Mouse (Mus musculus): ENCODE results near the gene Dab2ip. TPM values are rescaled to one million over a fixed set of nuclear protein-coding genes. Genes with fewer than 3 reads are reported as not detected.

The Dab2ip gene
- polyA plus RNA-seq, 1 experiment from 2014 or later, result 44.8 TPM

DNA sequence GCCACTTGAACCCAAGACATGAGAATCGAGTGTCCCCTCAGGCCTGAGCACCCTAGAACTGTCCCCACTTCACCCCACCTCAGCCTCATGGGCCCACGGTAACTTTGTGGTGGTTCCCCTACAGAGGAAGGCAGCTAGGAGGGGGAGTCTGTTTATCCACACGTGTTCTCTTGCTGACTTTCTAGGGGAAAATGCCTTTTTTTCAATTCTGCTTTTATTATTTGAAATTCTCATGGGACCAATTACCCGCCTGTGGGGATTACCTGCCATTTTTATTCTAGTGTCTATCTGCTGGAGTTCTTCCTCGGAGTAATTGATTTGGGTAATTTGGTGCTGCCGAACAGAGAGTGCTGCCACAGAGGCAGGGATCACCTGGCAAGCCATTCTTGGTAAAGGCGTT is 35.8 kb downstream of the Dab2ip start:
- Histone ChIP-seq H3K4me3 (ENCODE audit: low read depth, low read length) (no peak overlapping the region), H3K4me1 (ENCODE audit: control insufficient read depth, insufficient read depth, low read length) (peaks cover 17% of the 10 kb centered on the region), H3K9ac (replicated peaks; ENCODE audit: low read depth, low read length) (no peak overlapping the region), H3K36me3 (ENCODE audit: control insufficient read depth, insufficient read depth, low read length) (no peaks in the 10 kb centered on the region), H3K27me3 (ENCODE audit: control insufficient read depth, insufficient read depth, low read length) (no peaks in the 10 kb centered on the region), H3K4me2 (replicated peaks; ENCODE audit: low read depth, low read length) (no peak overlapping the region), H3K27ac (ENCODE audit: low read length) (no peak overlapping the region), H3K9me3 (ENCODE audit: control insufficient read depth, low read depth, low read length) (no peaks in the 10 kb centered on the region)
- no peak for ATAC-seq (ENCODE audit: insufficient number of reproducible peaks, insufficient read depth, low FRiP score, low read depth)
- WGBS, result 77% methylated on average over 7 of the region's 7 CpGs

DNA sequence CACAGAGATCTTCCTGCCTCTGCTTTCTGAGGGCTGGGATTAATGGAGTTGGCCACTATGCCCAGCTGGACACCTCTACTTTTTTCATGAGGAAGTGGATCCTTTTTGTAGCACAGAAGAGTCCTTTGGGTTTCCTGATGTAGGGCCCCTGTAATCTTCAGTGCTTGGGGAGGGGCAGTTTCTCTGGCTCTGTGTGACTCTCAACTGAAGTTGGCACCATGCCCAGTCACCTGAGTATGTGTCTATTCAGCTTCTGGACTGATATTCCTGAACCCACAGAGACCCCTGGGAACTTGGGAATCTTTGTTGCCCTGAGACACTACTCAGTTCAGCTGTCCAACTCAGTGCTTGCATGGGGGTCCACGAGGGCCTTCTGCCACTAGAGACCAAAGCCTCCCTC is 37.0 kb downstream of the Dab2ip start:
- no peak for ATAC-seq (ENCODE audit: insufficient number of reproducible peaks, insufficient read depth, low FRiP score, low read depth)
- H3K36me3 ChIP-seq (ENCODE audit: control insufficient read depth, insufficient read depth, low read length), result no peaks in the 10 kb centered on the region
- H3K27me3 ChIP-seq (ENCODE audit: control insufficient read depth, insufficient read depth, low read length), result no peaks in the 10 kb centered on the region
- WGBS, result 57% methylated on average over 1 of the region's 1 CpGs
- no peaks in the 10 kb centered on the region for H3K9me3 ChIP-seq (ENCODE audit: control insufficient read depth, low read depth, low read length)
- H3K9ac ChIP-seq (replicated peaks; ENCODE audit: low read depth, low read length), result no peak overlapping the region
- no peak overlapping the region for H3K27ac ChIP-seq (ENCODE audit: low read length)
- H3K4me1 ChIP-seq (ENCODE audit: control insufficient read depth, insufficient read depth, low read length), result peaks cover 17% of the 10 kb centered on the region
- no peak overlapping the region for H3K4me3 ChIP-seq (ENCODE audit: low read depth, low read length)
- no peak overlapping the region for H3K4me2 ChIP-seq (replicated peaks; ENCODE audit: low read depth, low read length)

DNA sequence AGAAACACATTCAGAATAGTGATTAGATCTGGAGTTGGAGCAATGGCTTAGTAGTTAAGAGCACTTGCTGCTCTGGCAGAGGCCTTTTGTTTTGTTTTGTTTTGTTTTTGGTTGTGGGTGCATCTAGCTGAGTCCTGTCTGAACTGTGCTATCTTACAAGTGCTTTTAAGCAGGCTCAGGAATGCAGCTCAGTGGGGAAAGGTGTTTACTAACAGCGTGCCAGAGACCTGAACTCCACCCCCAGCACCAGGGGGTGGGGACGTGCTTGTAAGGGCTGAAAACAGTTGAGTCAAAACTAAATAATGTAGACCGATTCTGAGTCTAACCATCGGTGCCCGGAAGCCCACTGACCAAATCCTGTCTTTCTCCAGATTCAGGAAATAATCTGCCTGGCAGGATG is 37.7 kb downstream of the Dab2ip start:
- no peak overlapping the region for H3K27ac ChIP-seq (ENCODE audit: low read length)

DNA sequence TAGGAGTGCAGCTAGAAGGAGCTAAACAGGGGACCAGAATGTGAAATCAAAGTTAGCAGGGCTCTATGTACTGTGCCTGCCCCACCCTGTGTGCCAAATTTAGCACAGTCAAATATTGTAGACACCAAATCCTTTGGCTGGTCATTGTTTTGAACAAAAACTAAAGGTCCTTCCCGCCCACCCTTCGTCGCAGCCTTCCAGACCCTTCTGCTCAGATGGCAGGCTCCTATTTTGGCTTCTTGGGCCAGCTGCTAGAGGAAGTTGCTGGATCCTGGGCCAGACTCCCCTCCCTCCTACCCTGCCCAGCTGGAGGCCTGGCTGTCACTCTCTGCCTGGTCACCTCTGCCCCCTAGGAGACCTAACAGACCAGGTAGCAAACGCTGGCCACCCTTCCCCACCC is 38.7 kb downstream of the Dab2ip start:
- Histone ChIP-seq H3K4me1 (ENCODE audit: control insufficient read depth, insufficient read depth, low read length) (peaks cover 17% of the 10 kb centered on the region), H3K36me3 (ENCODE audit: control insufficient read depth, insufficient read depth, low read length) (no peaks in the 10 kb centered on the region), H3K9me3 (ENCODE audit: control insufficient read depth, low read depth, low read length) (no peaks in the 10 kb centered on the region), H3K9ac (replicated peaks; ENCODE audit: low read depth, low read length) (no peak overlapping the region), H3K4me2 (replicated peaks; ENCODE audit: low read depth, low read length) (no peak overlapping the region), H3K27ac (ENCODE audit: low read length) (no peak overlapping the region), H3K4me3 (ENCODE audit: low read depth, low read length) (no peak overlapping the region), H3K27me3 (ENCODE audit: control insufficient read depth, insufficient read depth, low read length) (no peaks in the 10 kb centered on the region)
- ATAC-seq (ENCODE audit: insufficient number of reproducible peaks, insufficient read depth, low FRiP score, low read depth), result no peak
- 59% methylated on average over 4 of the region's 4 CpGs for WGBS

More for the DNA sequence above, 37.7 kb downstream of the Dab2ip start:
- H3K9me3 ChIP-seq (ENCODE audit: control insufficient read depth, low read depth, low read length), result no peaks in the 10 kb centered on the region
- H3K4me3 ChIP-seq (ENCODE audit: low read depth, low read length), result no peak overlapping the region
- no peaks in the 10 kb centered on the region for H3K27me3 ChIP-seq (ENCODE audit: control insufficient read depth, insufficient read depth, low read length)
- no peak overlapping the region for H3K9ac ChIP-seq (replicated peaks; ENCODE audit: low read depth, low read length)
- no peak for ATAC-seq (ENCODE audit: insufficient number of reproducible peaks, insufficient read depth, low FRiP score, low read depth)
- H3K36me3 ChIP-seq (ENCODE audit: control insufficient read depth, insufficient read depth, low read length), result no peaks in the 10 kb centered on the region
- 52% methylated on average over 5 of the region's 5 CpGs for WGBS
- H3K4me1 ChIP-seq (ENCODE audit: control insufficient read depth, insufficient read depth, low read length), result peaks cover 17% of the 10 kb centered on the region
- no peak overlapping the region for H3K4me2 ChIP-seq (replicated peaks; ENCODE audit: low read depth, low read length)

DNA sequence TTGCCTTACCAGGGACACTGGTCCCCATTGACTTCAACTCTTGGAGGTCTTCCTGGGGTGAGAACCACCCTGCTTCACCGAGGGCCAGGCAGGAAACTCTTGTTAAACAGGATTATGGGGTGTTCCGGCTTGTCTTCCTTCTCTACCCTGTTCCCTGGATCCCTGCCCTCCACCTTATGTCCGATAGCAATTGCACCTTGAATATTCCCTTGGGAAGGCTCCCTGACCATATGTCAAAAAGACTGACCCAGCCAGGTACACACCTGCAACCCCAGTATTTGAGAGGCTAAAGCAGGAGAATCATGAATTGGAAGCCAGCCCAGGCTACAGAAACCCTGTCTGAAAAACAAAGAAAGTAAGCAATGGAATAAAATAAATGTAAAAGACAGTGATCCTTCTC is 40.8 kb downstream of the Dab2ip start:
- Histone ChIP-seq H3K36me3 (ENCODE audit: control insufficient read depth, insufficient read depth, low read length) (no peaks in the 10 kb centered on the region), H3K9me3 (ENCODE audit: control insufficient read depth, low read depth, low read length) (no peaks in the 10 kb centered on the region), H3K4me1 (ENCODE audit: control insufficient read depth, insufficient read depth, low read length) (peaks cover 14% of the 10 kb centered on the region), H3K27me3 (ENCODE audit: control insufficient read depth, insufficient read depth, low read length) (no peaks in the 10 kb centered on the region), H3K27ac (ENCODE audit: low read length) (no peak overlapping the region), H3K4me2 (replicated peaks; ENCODE audit: low read depth, low read length) (no peak overlapping the region), H3K9ac (replicated peaks; ENCODE audit: low read depth, low read length) (no peak overlapping the region), H3K4me3 (ENCODE audit: low read depth, low read length) (no peak overlapping the region)
- no peak for ATAC-seq (ENCODE audit: insufficient number of reproducible peaks, insufficient read depth, low FRiP score, low read depth)
- 45% methylated on average over 3 of the region's 3 CpGs for WGBS

DNA sequence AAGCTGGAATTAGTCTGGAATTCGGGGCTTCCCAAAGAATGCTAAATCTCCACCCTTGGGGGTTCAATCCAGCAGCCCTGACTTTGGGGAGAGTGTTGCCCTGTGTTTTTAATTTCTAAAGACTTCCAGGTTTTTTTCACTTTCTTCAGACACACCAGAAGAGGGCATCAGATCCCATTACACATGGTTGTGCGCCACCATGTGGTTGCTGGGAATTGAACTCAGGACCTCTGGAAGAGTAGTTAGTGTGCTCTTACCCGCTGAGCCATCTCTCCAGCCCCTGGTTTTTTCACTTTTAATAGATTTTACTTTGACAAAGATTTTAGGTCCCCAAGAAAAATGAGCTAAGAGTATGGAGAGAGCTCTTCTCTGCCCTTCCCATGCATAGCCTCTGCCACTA is 43.6 kb downstream of the Dab2ip start:
- no peak overlapping the region for H3K9ac ChIP-seq (replicated peaks; ENCODE audit: low read depth, low read length)

DNA sequence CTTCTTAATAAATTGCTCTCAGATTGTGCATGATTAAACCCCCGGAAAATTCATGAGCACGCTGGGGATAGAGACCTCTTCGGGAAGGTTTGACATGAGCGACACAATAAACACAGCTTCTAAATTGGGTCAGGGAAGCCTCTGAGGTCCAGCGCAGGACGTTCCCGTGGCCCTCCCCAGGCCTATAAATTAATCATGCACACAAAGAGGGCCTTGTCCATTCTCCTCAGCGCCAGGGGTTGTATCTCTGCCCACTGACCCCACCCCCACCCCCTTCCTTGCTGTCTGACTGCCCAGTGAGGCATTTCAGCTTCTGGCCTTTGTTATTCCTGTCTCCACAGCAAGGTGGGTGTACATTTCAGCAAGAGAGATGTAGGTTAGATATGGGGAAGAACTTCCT is 49.4 kb downstream of the Dab2ip start:
- H3K4me2 ChIP-seq (replicated peaks; ENCODE audit: low read depth, low read length), result no peak overlapping the region
- no peaks in the 10 kb centered on the region for H3K27me3 ChIP-seq (ENCODE audit: control insufficient read depth, insufficient read depth, low read length)
- H3K9me3 ChIP-seq (ENCODE audit: control insufficient read depth, low read depth, low read length), result no peaks in the 10 kb centered on the region
- no peak overlapping the region for H3K27ac ChIP-seq (ENCODE audit: low read length)
- no peak overlapping the region for H3K4me3 ChIP-seq (ENCODE audit: low read depth, low read length)
- WGBS, result 33% methylated on average over 8 of the region's 8 CpGs
- H3K4me1 ChIP-seq (ENCODE audit: control insufficient read depth, insufficient read depth, low read length), result peaks cover 27% of the 10 kb centered on the region
- H3K36me3 ChIP-seq (ENCODE audit: control insufficient read depth, insufficient read depth, low read length), result no peaks in the 10 kb centered on the region
- H3K9ac ChIP-seq (replicated peaks; ENCODE audit: low read depth, low read length), result no peak overlapping the region
- ATAC-seq (ENCODE audit: insufficient number of reproducible peaks, insufficient read depth, low FRiP score, low read depth), result no peak

More for the DNA sequence above, 43.6 kb downstream of the Dab2ip start:
- Histone ChIP-seq H3K27me3 (ENCODE audit: control insufficient read depth, insufficient read depth, low read length) (no peaks in the 10 kb centered on the region), H3K36me3 (ENCODE audit: control insufficient read depth, insufficient read depth, low read length) (no peaks in the 10 kb centered on the region), H3K9me3 (ENCODE audit: control insufficient read depth, low read depth, low read length) (no peaks in the 10 kb centered on the region), H3K27ac (ENCODE audit: low read length) (no peak overlapping the region), H3K4me2 (replicated peaks; ENCODE audit: low read depth, low read length) (no peak overlapping the region), H3K4me1 (ENCODE audit: control insufficient read depth, insufficient read depth, low read length) (peaks cover 14% of the 10 kb centered on the region), H3K4me3 (ENCODE audit: low read depth, low read length) (no peak overlapping the region)
- WGBS, result 81% methylated on average over 3 of the region's 3 CpGs
- no peak for ATAC-seq (ENCODE audit: insufficient number of reproducible peaks, insufficient read depth, low FRiP score, low read depth)

DNA sequence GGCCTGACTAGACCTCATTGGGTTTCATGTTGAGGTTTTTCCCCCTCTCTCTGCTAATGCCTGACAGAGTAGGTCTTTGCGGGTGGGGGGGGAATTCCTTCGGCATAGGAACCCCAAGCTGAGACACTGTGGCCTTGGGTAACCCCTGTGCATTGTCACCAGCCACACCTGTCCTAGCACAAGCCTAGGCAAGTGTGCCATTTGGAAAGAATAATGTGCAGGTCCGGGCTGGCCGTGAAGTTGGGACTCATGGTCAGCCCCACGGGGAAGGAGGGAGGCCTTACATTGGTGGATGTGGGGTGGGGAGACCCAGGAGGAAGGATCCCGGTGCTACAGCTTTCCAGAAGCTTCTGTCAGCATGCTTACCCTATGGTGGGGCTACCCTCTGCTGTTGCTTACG is 50.8 kb downstream of the Dab2ip start:
- no peak overlapping the region for H3K4me2 ChIP-seq (replicated peaks; ENCODE audit: low read depth, low read length)
- no peaks in the 10 kb centered on the region for H3K27me3 ChIP-seq (ENCODE audit: control insufficient read depth, insufficient read depth, low read length)
- no peak overlapping the region for H3K4me3 ChIP-seq (ENCODE audit: low read depth, low read length)
- H3K36me3 ChIP-seq (ENCODE audit: control insufficient read depth, insufficient read depth, low read length), result no peaks in the 10 kb centered on the region
- no peaks in the 10 kb centered on the region for H3K9me3 ChIP-seq (ENCODE audit: control insufficient read depth, low read depth, low read length)
- no peak overlapping the region for H3K9ac ChIP-seq (replicated peaks; ENCODE audit: low read depth, low read length)
- 74% methylated on average over 7 of the region's 7 CpGs for WGBS
- no peak overlapping the region for H3K27ac ChIP-seq (ENCODE audit: low read length)
- no peak; the same call in 1 of the 2 replicates for ATAC-seq (ENCODE audit: insufficient number of reproducible peaks, insufficient read depth, low FRiP score, low read depth)
- peaks cover 40% of the 10 kb centered on the region for H3K4me1 ChIP-seq (ENCODE audit: control insufficient read depth, insufficient read depth, low read length)

DNA sequence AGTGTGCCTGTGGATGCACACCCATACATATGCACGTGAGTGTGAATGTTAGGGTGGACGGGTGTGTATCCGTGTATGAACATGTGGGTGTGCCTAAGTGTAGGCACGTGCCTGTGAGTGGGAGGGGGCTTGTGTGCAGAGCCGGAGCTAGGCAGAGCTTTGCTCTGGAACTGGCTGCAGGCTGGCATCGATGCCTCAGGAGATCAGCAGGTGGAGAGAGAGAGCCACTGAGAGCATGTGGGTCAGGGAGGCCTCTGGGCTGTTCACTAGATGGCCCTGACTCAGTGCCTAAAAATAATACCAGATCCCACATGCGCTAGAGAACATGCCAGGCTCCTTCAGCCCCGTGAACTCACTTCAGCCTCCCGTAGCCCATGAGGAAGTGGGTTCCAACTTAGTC is 51.3 kb downstream of the Dab2ip start:
- H3K4me1 ChIP-seq (ENCODE audit: control insufficient read depth, insufficient read depth, low read length), result peaks cover 45% of the 10 kb centered on the region
- WGBS, result 50% methylated on average over 9 of the region's 9 CpGs
- H3K27ac ChIP-seq (ENCODE audit: low read length), result no peak overlapping the region
- no peak overlapping the region for H3K4me2 ChIP-seq (replicated peaks; ENCODE audit: low read depth, low read length)
- no peaks in the 10 kb centered on the region for H3K27me3 ChIP-seq (ENCODE audit: control insufficient read depth, insufficient read depth, low read length)
- H3K9ac ChIP-seq (replicated peaks; ENCODE audit: low read depth, low read length), result no peak overlapping the region
- no peak overlapping the region for H3K4me3 ChIP-seq (ENCODE audit: low read depth, low read length)
- ATAC-seq (ENCODE audit: insufficient number of reproducible peaks, insufficient read depth, low FRiP score, low read depth), result peak; percentile 50
- H3K9me3 ChIP-seq (ENCODE audit: control insufficient read depth, low read depth, low read length), result no peaks in the 10 kb centered on the region
- no peaks in the 10 kb centered on the region for H3K36me3 ChIP-seq (ENCODE audit: control insufficient read depth, insufficient read depth, low read length)

All from stomach, embryonic 14.5 days (tissue).